Mouse (Mus musculus): ENCODE data around the gene Kpna7.

- TF ChIP-seq POLR2A (IDR thresholded peaks at IDR 0.05; ENCODE audit: borderline replicate concordance, low read depth, low read length): no peak
- TF ChIP-seq CTCF (IDR thresholded peaks at IDR 0.05; ENCODE audit: low read depth, low read length): no peak
Measured at GRCm38 (mm10) chr5:145003362-145003761, 80.5 kb downstream of the Kpna7 start.
